Mouse (Mus musculus): ENCODE results near the gene Alg9.

GRCm38 (mm10) chr9:50822216-50822615, 47.4 kb downstream of the Alg9 start:
- no peak for TF ChIP-seq CTCF (IDR thresholded peaks at IDR 0.05; ENCODE audit: extremely low read depth, insufficient read length, insufficient replicate concordance, low read depth, low read length)
- TF ChIP-seq POLR2A (IDR thresholded peaks at IDR 0.05; ENCODE audit: low read depth, low read length), result no peak
